Mouse (Mus musculus) gonadal fat pad, adult 2 months (tissue): ENCODE data around the gene Rhobtb1. TPM values are rescaled to one million over a fixed set of nuclear protein-coding genes. Genes with fewer than 3 reads are reported as not detected.

Experiments
- DNase-seq: peaks from one replicate; pipeline ENCODE4 v3.0.0-alpha.2; 2012; ENCODE audit warnings: low read depth
- polyA plus RNA-seq: library from polyadenylated mRNA; depleted of rRNA; stranded (reverse); fragments of >200 nt; gene quantifications from 2 replicates; pipeline ENCODE4 v1.2.3, GENCODE M21; 2012; rRNA removed

Gene Rhobtb1
- polyA plus RNA-seq, 1 experiment, result 7.4 TPM

DNA sequence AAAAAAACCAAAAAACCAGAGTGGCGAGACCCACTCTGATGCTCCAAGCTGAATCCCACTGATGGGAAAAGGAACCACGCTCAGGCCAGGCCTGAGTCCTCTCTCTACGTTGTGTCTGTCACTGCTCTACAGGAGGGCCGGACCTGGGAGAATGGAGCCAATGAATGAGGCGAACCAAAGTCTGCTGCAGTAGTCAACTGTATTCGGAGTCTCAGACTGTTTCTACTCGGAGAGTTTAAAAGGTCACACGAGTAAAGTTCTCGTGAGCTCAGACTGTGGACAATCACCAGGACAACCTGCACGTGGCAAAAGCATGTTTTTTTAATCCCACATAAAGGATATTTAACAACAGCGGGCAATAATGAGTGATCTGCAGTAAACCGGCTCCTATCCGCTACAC lies 172.8 kb downstream of the Rhobtb1 start:
- no peak for DNase-seq

DNA sequence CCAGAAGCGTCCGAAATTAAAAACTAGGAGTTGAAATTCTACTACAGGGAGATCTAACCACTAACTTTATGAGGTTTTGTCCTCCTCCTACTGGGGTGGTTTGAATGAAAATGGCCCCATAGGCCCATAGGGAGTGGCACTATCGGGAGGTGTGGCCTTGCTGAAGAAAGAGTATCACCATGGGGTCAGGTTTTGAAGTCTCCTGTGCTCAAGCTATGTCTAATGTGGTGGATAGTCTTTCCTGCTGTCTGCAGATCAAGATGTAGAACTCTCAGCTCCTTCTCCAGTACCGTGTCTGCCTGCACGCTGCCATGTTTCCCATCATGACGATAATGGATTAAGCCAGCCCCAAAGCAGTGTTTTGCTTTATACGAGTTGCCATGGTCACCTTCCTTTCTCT lies 173.6 kb downstream of the Rhobtb1 start:
- DNase-seq, result no peak

DNA sequence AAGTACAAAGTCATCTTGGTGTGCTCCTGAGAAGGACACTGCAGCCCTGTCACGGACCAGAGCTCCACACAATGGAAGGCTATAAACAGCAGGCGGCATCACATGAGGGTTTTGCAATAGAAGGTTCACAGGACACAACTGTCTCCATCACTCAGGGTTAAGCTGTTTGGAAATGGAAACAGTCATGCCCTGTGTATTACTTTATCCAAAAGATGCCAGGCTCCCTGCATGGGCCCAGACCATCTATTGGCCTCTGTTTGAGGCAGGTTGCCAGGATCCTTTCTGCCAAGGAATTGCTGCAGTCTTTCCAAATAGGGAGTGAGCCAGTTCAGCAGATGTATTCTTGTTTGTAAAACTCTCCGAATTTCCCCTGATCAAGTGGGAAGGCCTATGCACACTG lies 175.2 kb downstream of the Rhobtb1 start:
- no peak for DNase-seq

DNA sequence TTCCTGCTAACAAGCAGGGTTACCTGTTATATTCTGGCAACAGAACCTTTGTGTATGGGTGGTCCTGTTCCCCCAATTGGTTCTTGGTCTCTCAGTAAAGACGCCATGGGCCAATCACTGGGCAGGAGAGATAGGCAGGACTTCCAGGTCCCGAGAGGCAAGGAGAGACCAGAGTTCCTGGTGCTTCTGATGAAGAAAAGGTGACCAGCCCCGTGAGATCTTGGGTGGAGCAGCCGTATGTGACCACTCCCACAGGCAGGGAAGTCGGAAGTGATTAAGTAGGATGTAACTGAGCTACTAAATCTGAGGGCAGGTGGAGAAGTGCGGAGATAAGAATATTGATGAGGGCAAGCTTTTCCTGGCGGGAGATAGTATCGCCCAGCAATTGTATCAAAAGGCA lies 176.1 kb downstream of the Rhobtb1 start:
- no peak for DNase-seq

DNA sequence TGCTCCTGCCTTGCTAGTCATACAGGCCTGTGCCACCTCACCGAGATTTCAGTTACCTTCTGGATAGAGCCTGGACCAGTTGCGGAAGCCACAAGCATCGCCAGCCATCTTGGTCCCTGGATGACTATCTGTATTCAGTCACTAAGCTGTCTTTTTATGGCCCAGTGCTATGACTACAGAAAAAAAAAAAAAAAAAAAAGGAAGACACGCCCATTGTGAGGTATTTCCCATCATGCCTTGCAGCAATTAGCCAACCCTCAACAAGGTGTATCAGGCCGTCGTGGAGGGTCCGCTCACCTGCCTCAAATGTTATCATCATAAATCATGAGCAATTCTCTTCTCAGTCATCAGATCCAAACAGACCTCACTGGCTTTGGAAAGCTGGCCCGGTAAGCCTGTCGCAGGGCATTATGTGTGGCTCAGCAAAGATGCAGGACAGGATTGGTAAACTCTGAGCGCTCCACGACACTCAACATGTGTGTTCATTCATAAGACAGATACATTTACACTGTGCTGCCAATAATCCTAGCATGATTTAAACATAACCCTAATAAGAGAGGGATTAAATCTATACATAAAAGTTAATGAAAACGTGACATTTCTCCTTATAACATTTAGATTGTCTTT lies 176.9 kb downstream of the Rhobtb1 start:
- no peak for DNase-seq

DNA sequence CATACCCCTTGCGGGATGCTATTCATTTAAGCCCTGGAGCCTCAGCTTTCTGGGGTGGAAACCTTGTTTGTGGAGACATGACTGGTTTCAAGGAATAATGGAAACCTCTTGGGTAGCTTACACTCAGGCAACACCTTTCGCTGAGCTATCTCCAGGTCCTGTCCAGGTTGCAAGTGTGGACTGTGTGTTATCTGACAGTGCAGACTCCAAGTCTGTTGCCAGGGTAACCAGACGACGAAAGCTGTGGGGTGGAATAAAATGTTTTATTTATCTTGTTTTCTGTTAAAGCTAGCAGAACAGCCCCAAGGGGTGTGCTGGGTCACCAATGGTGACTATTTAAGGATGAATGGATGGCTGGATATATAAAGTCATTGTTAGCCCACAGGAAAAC lies 177.4 kb downstream of the Rhobtb1 start:
- no peak for DNase-seq

DNA sequence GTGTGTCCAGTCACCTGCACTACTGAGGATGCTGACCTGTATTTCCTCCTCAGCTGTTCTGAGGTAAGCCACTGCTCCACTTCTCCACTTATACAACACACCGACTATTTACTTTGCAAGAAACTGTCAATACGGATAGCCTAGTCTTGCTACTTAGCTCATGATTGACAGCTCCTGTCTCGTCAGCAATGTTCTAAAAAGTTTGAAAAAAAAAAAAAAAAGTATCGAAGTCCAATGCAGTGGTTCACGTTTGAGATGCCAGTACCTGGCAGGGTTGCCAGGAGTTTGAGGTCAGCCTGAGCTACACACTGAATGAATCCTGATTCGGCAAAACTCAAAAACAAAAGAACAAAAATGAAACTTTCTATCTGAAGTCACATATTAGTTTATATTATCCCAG lies 180.0 kb downstream of the Rhobtb1 start:
- no peak for DNase-seq

DNA sequence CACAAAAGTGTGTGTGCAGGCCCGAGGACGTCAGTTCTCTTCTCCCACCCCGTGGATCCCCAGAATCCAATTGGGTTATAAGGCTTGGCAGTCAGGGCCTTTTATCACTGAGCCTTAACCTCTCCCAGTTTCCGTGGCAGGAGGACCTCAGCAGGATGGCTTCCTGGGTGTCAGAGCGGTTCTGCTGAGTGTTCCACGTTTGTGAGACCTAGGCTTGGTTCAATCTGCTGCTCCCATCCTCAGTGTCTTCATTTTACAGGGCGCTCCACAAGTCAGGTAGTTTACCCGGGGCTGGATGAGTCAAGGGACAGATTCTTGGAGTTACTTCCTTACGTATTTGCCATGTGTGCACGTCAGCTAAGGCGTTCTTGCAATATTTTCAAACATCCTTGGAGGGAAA lies 182.0 kb downstream of the Rhobtb1 start:
- no peak for DNase-seq

DNA sequence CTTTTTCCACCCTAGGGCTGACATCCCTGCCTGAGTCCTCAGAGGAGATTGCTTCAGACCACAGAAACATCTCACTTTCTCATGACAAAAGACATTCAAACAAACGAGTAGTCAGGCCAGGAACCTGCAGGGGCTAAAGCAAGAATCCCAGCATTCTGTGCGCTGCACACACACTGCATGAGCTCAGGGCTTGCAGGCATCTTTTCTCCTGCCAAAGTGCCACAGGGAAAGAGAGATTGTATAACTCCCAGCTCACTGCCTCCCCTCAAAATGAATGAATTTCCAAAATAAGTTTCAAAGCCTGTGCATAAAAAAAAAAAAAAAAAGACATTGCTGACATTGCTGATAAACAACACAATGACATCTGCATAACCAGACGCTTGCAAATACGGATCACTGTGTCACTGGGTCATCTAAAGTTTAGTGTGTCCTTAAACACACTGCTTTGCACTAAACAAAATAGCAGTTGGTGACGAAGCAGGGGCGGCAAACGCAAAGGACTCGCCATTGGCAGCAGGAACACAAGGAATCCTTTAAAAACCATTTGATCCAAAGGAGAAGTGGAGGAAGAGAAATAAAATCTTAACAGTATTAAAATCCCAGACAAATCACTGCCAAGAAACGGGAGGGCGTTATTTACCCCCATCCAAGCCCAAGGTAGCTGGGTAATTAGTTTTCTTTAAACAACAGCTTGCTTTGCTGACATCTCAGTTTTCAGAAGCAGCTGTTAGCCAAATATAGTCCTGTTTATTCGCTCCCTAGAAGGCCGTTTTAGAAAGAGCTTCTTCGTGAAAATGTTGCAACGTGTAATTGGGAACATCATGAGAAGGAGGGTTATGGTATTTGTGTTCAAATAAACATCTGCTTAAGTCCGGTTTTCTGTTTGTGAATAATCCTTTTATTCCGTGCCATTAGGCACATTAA lies 183.3 kb downstream of the Rhobtb1 start:
- no peak for DNase-seq

DNA sequence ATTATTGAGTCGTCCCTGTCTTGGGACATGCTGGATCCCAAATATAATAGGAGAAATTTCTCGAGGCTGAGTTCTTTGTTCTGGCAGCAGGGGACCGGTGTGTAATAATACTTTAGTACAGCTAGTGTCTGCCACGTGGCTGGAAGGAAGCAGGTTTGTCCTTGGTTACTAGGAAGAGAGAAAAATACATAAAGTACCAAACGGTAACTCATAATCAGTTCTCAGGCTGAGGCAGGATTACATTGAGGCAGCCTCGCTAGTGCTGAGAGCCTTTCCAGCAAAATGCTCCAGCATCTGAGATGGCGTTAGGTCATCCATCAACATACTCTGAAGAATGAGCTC lies 183.9 kb downstream of the Rhobtb1 start:
- DNase-seq, result no peak

DNA sequence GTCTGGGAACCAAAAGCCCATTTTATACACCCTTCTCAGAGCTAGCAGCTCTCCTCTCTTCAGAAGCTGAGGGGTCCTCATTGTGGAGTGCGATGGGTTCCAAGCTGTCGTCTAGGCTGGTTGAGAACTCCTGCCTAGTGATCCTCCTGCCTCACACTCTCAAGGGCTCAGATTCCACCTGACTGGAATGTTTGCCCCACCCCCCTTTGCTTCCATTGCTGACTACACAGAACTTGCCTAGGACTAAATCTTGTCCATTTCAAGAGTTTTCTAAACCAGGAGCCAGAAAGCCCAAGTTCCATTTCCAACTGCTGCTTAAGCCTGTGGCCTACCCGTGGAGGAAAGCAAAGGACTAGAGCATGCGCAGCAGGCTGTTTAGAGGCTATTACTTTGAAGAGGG lies 184.4 kb downstream of the Rhobtb1 start:
- DNase-seq, result no peak

DNA sequence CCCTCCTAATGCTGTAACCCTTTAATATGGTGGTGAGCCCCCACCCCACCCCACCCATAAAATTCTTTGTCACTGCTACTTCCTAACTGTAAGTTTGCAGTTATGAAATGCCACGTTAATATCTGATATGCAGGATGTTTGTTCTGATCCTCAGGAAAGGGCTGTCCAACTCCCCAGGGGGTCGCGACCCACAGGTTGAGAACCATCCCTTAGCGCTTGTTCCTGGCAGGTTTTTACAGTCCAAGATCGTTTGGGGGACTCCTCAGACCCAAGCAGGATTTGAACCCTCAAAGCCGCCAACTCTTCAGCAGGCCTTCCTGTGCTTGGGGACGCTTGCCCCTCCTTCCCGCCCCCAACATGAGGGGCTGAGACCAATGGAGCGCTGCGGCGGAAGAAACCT lies 185.0 kb downstream of the Rhobtb1 start:
- no peak for DNase-seq

DNA sequence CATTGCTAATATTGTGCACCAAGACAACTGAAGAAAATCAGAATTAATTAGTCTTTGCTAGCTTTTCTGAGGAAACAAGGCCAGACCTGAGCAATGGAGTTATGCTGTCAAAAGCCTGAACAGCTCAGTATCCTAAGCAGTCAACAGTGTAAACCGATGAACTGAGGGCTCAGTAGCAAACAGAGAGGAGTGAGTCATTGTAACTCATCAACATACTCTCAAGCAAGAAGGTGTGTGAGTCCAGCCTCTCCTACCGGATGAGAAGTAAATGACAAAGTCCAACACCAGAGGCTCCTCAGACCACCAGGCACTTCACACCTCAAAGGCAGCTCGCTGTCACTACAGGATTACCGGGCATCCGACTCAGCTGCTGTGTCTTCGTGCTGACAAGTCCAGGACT lies 188.8 kb downstream of the Rhobtb1 start:
- no peak for DNase-seq

Other genes starting within 250 kb of the Rhobtb1 start
- 0.99 and 1.4 TPM in 2 replicates for gene A930033H14Rik, start 61.7 kb downstream of the Rhobtb1 start, polyA plus RNA-seq
- gene Cdk1, start 201.5 kb downstream of the Rhobtb1 start, polyA plus RNA-seq, result 6.2 and 7.2 TPM in 2 replicates
- 13.9 and 22.6 TPM in 2 replicates for gene Ank3, start 247.3 kb downstream of the Rhobtb1 start, polyA plus RNA-seq